Mouse (Mus musculus): ENCODE results near the gene Ank.

Ank gene

GRCm38 (mm10) chr15:27536771-27537170 lies 70.3 kb downstream of the Ank start:
- no peak for DNase-seq (ENCODE audit: low spot score in 2 of 2)

- DNase-seq (ENCODE audit: low spot score in 2 of 2) = no peak
These were observed 71.2 kb downstream of the Ank start for GRCm38 (mm10) chr15:27537519-27538223.

- no peak for DNase-seq (ENCODE audit: low spot score in 2 of 2)
These were observed 73.3 kb downstream of the Ank start for GRCm38 (mm10) chr15:27539745-27540144.

- no peak for DNase-seq (ENCODE audit: low spot score in 2 of 2)
These were observed 78.7 kb downstream of the Ank start for GRCm38 (mm10) chr15:27545203-27545602.

- no peak for DNase-seq (ENCODE audit: low spot score in 2 of 2)
These were observed 81.6 kb downstream of the Ank start for GRCm38 (mm10) chr15:27548110-27548509.

GRCm38 (mm10) chr15:27549071-27549470 lies 82.6 kb downstream of the Ank start:
- DNase-seq (ENCODE audit: low spot score in 2 of 2) = no peak

GRCm38 (mm10) chr15:27549878-27550277 lies 83.4 kb downstream of the Ank start:
- DNase-seq (ENCODE audit: low spot score in 2 of 2) = no peak

GRCm38 (mm10) chr15:27550358-27550992 lies 84.0 kb downstream of the Ank start:
- no peak for DNase-seq (ENCODE audit: low spot score in 2 of 2)

DNA sequence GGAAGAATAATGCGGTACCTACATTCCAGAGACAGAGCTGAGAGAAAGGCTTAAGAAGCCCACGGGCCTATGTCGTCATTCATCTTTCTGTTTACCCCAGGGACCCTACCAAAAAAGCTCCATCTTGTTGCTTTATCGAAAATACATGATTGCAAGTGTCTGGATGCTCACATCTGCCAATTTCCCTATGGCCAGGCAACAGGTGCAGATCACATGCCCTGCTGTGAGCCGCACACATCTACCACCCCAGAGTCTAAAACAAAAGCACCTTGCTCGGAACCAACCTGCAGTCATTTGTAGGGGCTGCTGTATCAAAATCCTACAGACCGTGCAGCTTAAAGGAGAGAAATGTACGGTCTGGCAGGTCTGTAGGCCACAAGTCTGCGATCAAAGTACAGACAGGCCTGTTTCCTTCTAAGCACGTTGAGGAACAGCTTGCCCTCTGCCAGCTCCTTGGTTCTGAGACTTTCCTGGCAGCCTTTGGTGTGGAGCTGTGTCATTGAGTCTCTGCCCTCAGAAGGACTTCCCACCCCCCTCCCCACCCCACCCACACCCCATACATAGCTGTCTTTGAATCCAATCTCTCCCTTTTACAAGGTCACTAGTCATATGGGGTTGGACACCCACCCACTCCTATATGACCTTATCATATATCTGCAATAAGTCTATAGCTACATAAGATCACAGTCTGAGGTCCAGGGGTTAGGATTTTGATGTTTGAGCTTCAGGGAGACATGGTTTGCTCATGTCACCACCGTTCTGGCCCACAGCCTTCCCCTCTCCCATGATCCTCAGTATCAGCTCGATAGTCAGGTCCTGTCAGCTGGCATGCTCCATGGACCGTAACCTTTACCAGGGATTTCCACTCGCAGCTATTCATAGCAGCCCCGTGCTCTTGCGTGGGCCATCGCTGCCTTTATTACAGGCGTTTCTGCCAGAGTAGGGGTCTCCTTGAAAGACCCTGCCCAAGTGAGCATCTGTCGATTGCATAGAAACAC lies 84.9 kb downstream of the Ank start:
- DNase-seq (ENCODE audit: low spot score in 2 of 2) = no peak

- DNase-seq (ENCODE audit: low spot score in 2 of 2) = no peak
These were observed 85.7 kb downstream of the Ank start for GRCm38 (mm10) chr15:27552129-27552700.

GRCm38 (mm10) chr15:27553554-27553953 lies 87.1 kb downstream of the Ank start:
- no peak for DNase-seq (ENCODE audit: low spot score in 2 of 2)

DNA sequence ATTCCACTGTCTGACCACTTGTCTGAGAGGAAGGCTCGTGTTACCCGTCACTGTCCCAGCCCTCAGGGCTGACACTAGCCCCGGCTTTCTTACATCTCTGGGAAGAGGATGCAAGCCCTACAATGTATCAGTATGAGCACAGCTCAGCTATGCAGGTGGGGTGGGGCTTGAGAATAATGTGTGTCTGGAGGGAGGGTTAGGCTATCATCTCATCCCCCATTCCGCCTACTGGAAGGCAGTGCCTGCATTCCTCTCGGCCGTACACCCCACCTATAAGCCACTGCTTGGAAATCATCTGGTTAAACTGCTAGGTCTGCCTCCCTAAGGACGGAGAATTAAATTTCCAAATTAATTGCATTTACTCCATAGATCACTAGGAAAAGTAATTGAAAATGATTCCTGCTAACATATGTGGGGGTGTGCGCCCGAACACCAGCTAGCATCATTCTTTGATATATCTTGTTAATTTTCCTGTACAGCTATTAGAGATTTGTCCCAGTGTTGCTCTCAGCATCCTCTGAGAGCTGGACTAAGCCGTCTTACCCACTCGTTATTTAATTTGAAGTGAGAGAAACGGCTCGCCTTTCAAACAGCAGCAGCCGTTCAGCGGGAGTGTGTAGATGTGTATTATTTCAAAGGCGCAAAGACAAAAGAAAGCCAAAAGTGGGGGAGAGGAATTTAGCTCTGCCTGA lies 92.1 kb downstream of the Ank start:
- DNase-seq (ENCODE audit: low spot score in 2 of 2) = no peak

- no peak for DNase-seq (ENCODE audit: low spot score in 2 of 2)
These were observed 93.8 kb downstream of the Ank start for GRCm38 (mm10) chr15:27560315-27560714.

DNA sequence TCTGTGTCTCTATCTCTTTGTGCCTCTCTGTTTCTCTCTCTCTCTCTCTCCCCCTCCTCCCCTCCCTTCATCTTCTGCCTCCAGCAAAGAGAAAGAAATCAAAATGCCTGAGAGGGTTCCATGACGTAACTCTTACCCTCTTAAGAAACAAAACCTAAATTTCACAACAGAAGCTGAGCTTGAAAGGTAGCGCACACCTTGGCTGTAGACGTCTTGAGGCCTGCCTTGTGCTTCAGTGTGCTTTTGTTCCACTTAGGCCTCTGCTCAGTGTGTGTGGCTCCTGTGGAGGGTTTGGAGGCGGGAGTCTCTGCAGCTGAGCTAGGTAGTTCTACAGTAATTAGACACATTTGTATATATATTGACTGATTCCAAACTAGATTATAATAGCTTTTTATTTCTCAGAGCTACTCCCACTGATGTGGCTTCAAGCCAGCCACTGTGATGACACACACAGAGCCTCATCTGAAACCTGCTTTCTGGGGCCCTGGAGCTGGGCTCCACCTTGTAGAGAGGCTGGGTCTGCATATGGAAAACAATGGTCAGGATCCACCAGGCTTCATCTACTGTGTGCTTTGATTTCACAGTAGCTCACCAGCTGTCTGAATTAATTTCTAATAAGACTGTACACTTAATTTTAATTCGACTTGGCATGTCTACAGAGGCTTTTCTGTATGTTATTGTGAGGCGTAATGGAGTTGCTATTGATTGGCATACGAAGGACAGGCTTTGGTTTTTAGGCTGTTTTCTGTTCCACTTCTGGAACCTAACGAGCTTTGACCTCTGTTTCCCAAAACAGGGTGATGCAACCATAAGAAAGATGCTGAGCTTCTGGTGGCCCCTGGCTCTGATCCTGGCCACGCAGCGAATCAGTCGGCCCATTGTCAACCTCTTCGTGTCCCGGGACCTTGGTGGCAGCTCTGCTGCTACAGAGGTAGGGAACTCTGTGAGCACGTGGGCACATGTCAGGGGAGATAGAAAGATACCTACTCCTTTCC lies 97.9 kb downstream of the Ank start:
- no peak for DNase-seq (ENCODE audit: low spot score in 2 of 2)

GRCm38 (mm10) chr15:27565626-27566185 lies 99.2 kb downstream of the Ank start:
- DNase-seq (ENCODE audit: low spot score in 2 of 2) = no peak

GRCm38 (mm10) chr15:27567356-27567755 lies 100.9 kb downstream of the Ank start:
- DNase-seq (ENCODE audit: low spot score in 2 of 2) = no peak

DNA sequence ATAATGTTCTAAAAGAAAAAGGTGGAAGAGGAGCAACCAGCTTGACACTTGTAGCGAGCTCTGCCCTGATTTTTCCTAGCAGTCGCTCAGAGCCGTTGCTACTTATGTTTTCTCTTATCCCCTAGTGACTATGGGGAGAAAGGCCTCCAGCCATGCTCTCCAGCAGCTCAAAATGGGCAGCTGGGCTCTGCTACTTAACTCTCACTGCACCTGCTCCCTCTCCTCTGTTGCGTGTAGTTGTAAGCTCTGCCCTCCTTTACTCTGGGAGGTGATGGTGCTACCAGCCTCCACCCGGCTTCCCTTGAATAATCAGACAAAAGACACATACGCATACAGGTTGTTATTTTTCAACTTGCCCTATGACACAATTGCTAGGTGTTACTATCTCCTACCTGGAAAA lies 101.9 kb downstream of the Ank start:
- DNase-seq (ENCODE audit: low spot score in 2 of 2) = no peak

- no peak for DNase-seq (ENCODE audit: low spot score in 2 of 2)
These were observed 103.4 kb downstream of the Ank start for GRCm38 (mm10) chr15:27569924-27570323.

GRCm38 (mm10) chr15:27570385-27570784 lies 103.9 kb downstream of the Ank start:
- no peak for DNase-seq (ENCODE audit: low spot score in 2 of 2)

- DNase-seq (ENCODE audit: low spot score in 2 of 2) = no peak
These were observed 104.7 kb downstream of the Ank start for GRCm38 (mm10) chr15:27571179-27571578.
